Mouse (Mus musculus): ENCODE measurements at regions not wholly inside any gene's neighbourhood (a gene's known extent, or its start where the extent isn't known, plus 50 kb on each side); places are given as distances from the start of the nearest gene placed in this dataset.

- no peak overlapping the region for H3K27ac ChIP-seq (replicated peaks; ENCODE audit: low read depth, low read length)
- WGBS, result 65% methylated on average over 11 of the region's 11 CpGs
- no peak for DNase-seq (ENCODE audit: low spot score)
- H3K9ac ChIP-seq (ENCODE audit: low read depth, low read length), result no peak overlapping the region
- H3K27me3 ChIP-seq (replicated peaks; ENCODE audit: control insufficient read depth, insufficient read depth, low read length), result no peaks in the 10 kb centered on the region
- ATAC-seq (ENCODE audit: low read depth), result no peak
- no peak overlapping the region for H3K4me2 ChIP-seq (ENCODE audit: low read depth, low read length)
- H3K36me3 ChIP-seq (ENCODE audit: control insufficient read depth, insufficient read depth, low read length), result no peaks in the 10 kb centered on the region
- no peak overlapping the region for H3K4me3 ChIP-seq (ENCODE audit: low read depth, low read length)
- H3K4me1 ChIP-seq (ENCODE audit: control insufficient read depth, insufficient read depth, low read length), result peaks cover 12% of the 10 kb centered on the region
- 0 out of 2 replicates have a peak, but pooled peaks cover 7% of the 10 kb centered on the region for H3K9me3 ChIP-seq (ENCODE audit: control insufficient read depth, low read length)
Measured at GRCm38 (mm10) chr4:33587666-33588065, 277.6 kb downstream of the Rngtt start.

DNA sequence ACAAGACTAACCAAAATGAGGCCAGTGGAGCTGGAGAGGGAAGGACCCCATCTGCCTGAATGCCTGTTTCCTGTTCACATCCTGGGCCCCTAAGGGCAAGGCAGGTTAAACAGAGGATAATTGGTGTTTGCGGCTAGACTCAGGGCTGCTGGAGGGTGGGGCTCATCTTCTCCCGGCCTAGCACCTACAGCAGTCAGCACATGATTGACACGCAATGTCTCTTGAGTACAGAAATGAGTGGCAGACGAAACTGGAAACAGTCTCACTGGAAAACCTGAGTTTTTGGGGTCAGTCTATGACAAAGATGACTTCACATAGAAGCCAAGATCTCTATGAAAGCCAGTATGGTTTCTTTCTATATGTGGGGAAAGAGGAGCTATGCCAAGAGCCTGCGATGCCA lies 278.0 kb downstream of the Rngtt start:
- 0 out of 2 replicates have a peak, but pooled peaks cover 7% of the 10 kb centered on the region for H3K9me3 ChIP-seq (ENCODE audit: control insufficient read depth, low read length)
- no peak overlapping the region for H3K4me3 ChIP-seq (ENCODE audit: low read depth, low read length)
- H3K27ac ChIP-seq (replicated peaks; ENCODE audit: low read depth, low read length), result no peak overlapping the region
- peaks cover 12% of the 10 kb centered on the region for H3K4me1 ChIP-seq (ENCODE audit: control insufficient read depth, insufficient read depth, low read length)
- no peaks in the 10 kb centered on the region for H3K36me3 ChIP-seq (ENCODE audit: control insufficient read depth, insufficient read depth, low read length)
- 68% methylated on average over 5 of the region's 5 CpGs for WGBS
- no peak overlapping the region for H3K4me2 ChIP-seq (ENCODE audit: low read depth, low read length)
- DNase-seq (ENCODE audit: low spot score) (no peak), ATAC-seq (ENCODE audit: low read depth) (no peak)
- H3K27me3 ChIP-seq (replicated peaks; ENCODE audit: control insufficient read depth, insufficient read depth, low read length), result no peaks in the 10 kb centered on the region
- H3K9ac ChIP-seq (ENCODE audit: low read depth, low read length), result no peak overlapping the region

GRCm38 (mm10) chr4:33589207-33589606 lies 279.1 kb downstream of the Rngtt start:
- H3K4me2 ChIP-seq (ENCODE audit: low read depth, low read length), result peak overlapping the region; percentile 15
- H3K4me1 ChIP-seq (ENCODE audit: control insufficient read depth, insufficient read depth, low read length), result peaks cover 12% of the 10 kb centered on the region
- no peaks in the 10 kb centered on the region for H3K27me3 ChIP-seq (replicated peaks; ENCODE audit: control insufficient read depth, insufficient read depth, low read length)
- H3K36me3 ChIP-seq (ENCODE audit: control insufficient read depth, insufficient read depth, low read length), result no peaks in the 10 kb centered on the region
- H3K27ac ChIP-seq (replicated peaks; ENCODE audit: low read depth, low read length), result no peak overlapping the region
- no peak overlapping the region for H3K4me3 ChIP-seq (ENCODE audit: low read depth, low read length)
- DNase-seq (ENCODE audit: low spot score) (peak; percentile 50), ATAC-seq (ENCODE audit: low read depth) (peak; percentile 48; the same call in 1 of the 2 replicates)
- no peak overlapping the region for H3K9ac ChIP-seq (ENCODE audit: low read depth, low read length)
- H3K9me3 ChIP-seq (ENCODE audit: control insufficient read depth, low read length), result 0 out of 2 replicates have a peak, but pooled peaks cover 7% of the 10 kb centered on the region
- 8% methylated on average over 7 of the region's 8 CpGs for WGBS

DNA sequence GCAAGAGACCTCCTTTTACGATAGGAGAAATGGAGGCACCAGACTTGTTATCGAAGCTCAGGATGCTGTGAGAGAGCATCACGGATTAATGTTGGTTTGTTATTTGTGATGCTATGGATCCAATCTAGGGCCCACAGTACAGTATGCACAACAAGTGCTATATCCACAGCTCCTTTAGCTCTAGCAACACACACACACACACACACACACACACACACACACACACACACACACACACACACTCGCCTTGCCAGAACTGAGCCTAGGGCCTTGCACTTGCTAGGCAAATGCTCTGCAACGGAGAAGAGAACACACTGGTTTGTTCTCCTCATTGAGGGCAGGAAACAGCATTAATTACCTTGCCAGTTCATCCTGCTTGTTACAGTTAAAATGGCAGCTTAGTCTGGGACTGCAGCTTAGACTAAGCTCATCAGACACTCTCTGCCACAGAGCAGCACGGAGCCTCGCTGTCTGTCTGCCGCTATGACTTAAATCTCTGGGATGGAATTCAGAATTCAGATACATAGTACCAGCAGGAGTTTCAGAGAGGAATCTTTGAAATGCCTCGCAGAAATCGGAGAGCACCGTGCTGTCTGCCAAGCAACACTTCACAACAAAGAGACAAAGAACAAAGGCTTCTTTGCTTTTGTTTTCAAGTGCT lies 285.0 kb downstream of the Rngtt start:
- no peak overlapping the region for H3K9ac ChIP-seq (ENCODE audit: low read depth, low read length)
- H3K27ac ChIP-seq (replicated peaks; ENCODE audit: low read depth, low read length), result no peak overlapping the region
- H3K4me1 ChIP-seq (ENCODE audit: control insufficient read depth, insufficient read depth, low read length), result no peaks in the 10 kb centered on the region
- no peaks in the 10 kb centered on the region for H3K36me3 ChIP-seq (ENCODE audit: control insufficient read depth, insufficient read depth, low read length)
- 41% methylated on average over 11 of the region's 11 CpGs for WGBS
- DNase-seq (ENCODE audit: low spot score) (peak; percentile 31), ATAC-seq (ENCODE audit: low read depth) (peak; percentile 44; the same call in 1 of the 2 replicates)
- H3K4me2 ChIP-seq (ENCODE audit: low read depth, low read length), result no peak overlapping the region
- no peak overlapping the region for H3K4me3 ChIP-seq (ENCODE audit: low read depth, low read length)
- H3K9me3 ChIP-seq (ENCODE audit: control insufficient read depth, low read length), result 0 out of 2 replicates have a peak, but pooled peaks cover 7% of the 10 kb centered on the region
- H3K27me3 ChIP-seq (replicated peaks; ENCODE audit: control insufficient read depth, insufficient read depth, low read length), result no peaks in the 10 kb centered on the region

- H3K9me3 ChIP-seq (ENCODE audit: control insufficient read depth, low read length), result 0 out of 2 replicates have a peak, but pooled peaks cover 7% of the 10 kb centered on the region
- H3K27ac ChIP-seq (replicated peaks; ENCODE audit: low read depth, low read length), result no peak overlapping the region
- no peaks in the 10 kb centered on the region for H3K4me1 ChIP-seq (ENCODE audit: control insufficient read depth, insufficient read depth, low read length)
- DNase-seq (ENCODE audit: low spot score) (no peak), ATAC-seq (ENCODE audit: low read depth) (0 out of 2 replicates have a peak, but pooled peaks have one; percentile 50)
- H3K27me3 ChIP-seq (replicated peaks; ENCODE audit: control insufficient read depth, insufficient read depth, low read length), result no peaks in the 10 kb centered on the region
- WGBS, result 79% methylated on average over 9 of the region's 9 CpGs
- no peak overlapping the region for H3K4me3 ChIP-seq (ENCODE audit: low read depth, low read length)
- no peak overlapping the region for H3K4me2 ChIP-seq (ENCODE audit: low read depth, low read length)
- no peaks in the 10 kb centered on the region for H3K36me3 ChIP-seq (ENCODE audit: control insufficient read depth, insufficient read depth, low read length)
- H3K9ac ChIP-seq (ENCODE audit: low read depth, low read length), result no peak overlapping the region
Measured at GRCm38 (mm10) chr4:33595763-33596162, 285.7 kb downstream of the Rngtt start.

- no peaks in the 10 kb centered on the region for H3K36me3 ChIP-seq (ENCODE audit: control insufficient read depth, insufficient read depth, low read length)
- no peaks in the 10 kb centered on the region for H3K4me1 ChIP-seq (ENCODE audit: control insufficient read depth, insufficient read depth, low read length)
- no peak for DNase-seq (ENCODE audit: low spot score)
- H3K27ac ChIP-seq (replicated peaks; ENCODE audit: low read depth, low read length), result no peak overlapping the region
- H3K27me3 ChIP-seq (replicated peaks; ENCODE audit: control insufficient read depth, insufficient read depth, low read length), result no peaks in the 10 kb centered on the region
- H3K4me2 ChIP-seq (ENCODE audit: low read depth, low read length), result no peak overlapping the region
- no peaks in the 10 kb centered on the region for H3K9me3 ChIP-seq (ENCODE audit: control insufficient read depth, low read length)
- WGBS, result 58% methylated on average over 1 of the region's 1 CpGs
- no peak for ATAC-seq (ENCODE audit: low read depth)
- no peak overlapping the region for H3K4me3 ChIP-seq (ENCODE audit: low read depth, low read length)
- no peak overlapping the region for H3K9ac ChIP-seq (ENCODE audit: low read depth, low read length)
Measured at GRCm38 (mm10) chr4:33599966-33600365, 289.9 kb downstream of the Rngtt start.

GRCm38 (mm10) chr4:33600805-33601204 lies 290.7 kb downstream of the Rngtt start:
- Histone ChIP-seq H3K9ac (ENCODE audit: low read depth, low read length) (no peak overlapping the region), H3K27ac (replicated peaks; ENCODE audit: low read depth, low read length) (no peak overlapping the region), H3K36me3 (ENCODE audit: control insufficient read depth, insufficient read depth, low read length) (no peaks in the 10 kb centered on the region), H3K4me3 (ENCODE audit: low read depth, low read length) (no peak overlapping the region), H3K9me3 (ENCODE audit: control insufficient read depth, low read length) (no peaks in the 10 kb centered on the region), H3K4me2 (ENCODE audit: low read depth, low read length) (no peak overlapping the region), H3K27me3 (replicated peaks; ENCODE audit: control insufficient read depth, insufficient read depth, low read length) (no peaks in the 10 kb centered on the region), H3K4me1 (ENCODE audit: control insufficient read depth, insufficient read depth, low read length) (no peaks in the 10 kb centered on the region)
- no peak for DNase-seq (ENCODE audit: low spot score)
- ATAC-seq (ENCODE audit: low read depth), result no peak
- WGBS, result 49% methylated on average over 6 of the region's 6 CpGs

DNA sequence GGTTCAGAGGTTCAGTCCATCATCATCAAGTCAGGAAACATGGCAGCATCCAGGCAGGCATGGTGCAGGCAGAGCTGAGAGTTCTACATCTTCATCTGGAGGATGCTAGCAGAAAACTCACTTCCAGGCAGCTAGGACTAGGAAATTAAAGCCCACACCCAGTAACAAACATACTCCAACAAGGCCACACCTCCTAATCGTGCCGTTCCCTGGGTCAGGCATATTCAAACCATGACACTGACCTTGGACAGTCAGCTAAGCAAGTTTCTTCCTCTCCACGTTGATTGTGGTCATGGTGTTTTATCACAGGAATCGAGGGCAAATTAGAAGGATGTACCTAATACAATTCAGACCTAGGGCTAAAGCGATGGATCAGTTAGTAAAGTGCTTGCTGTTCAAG lies 294.5 kb downstream of the Rngtt start:
- no peak overlapping the region for H3K4me2 ChIP-seq (ENCODE audit: low read depth, low read length)
- WGBS, result 86% methylated on average over 5 of the region's 5 CpGs
- no peak for ATAC-seq (ENCODE audit: low read depth)
- H3K36me3 ChIP-seq (ENCODE audit: control insufficient read depth, insufficient read depth, low read length), result no peaks in the 10 kb centered on the region
- H3K4me1 ChIP-seq (ENCODE audit: control insufficient read depth, insufficient read depth, low read length), result no peaks in the 10 kb centered on the region
- no peaks in the 10 kb centered on the region for H3K9me3 ChIP-seq (ENCODE audit: control insufficient read depth, low read length)
- no peak overlapping the region for H3K4me3 ChIP-seq (ENCODE audit: low read depth, low read length)
- no peak for DNase-seq (ENCODE audit: low spot score)
- no peak overlapping the region for H3K27ac ChIP-seq (replicated peaks; ENCODE audit: low read depth, low read length)
- no peaks in the 10 kb centered on the region for H3K27me3 ChIP-seq (replicated peaks; ENCODE audit: control insufficient read depth, insufficient read depth, low read length)
- H3K9ac ChIP-seq (ENCODE audit: low read depth, low read length), result no peak overlapping the region
